Mouse (Mus musculus): ENCODE data around the gene Brinp2. TPM values are rescaled to one million over a fixed set of nuclear protein-coding genes. Genes with fewer than 3 reads are reported as not detected.

The Brinp2 gene
- polyA plus RNA-seq, 1 experiment from 2014 or later = 0.44 TPM

DNA sequence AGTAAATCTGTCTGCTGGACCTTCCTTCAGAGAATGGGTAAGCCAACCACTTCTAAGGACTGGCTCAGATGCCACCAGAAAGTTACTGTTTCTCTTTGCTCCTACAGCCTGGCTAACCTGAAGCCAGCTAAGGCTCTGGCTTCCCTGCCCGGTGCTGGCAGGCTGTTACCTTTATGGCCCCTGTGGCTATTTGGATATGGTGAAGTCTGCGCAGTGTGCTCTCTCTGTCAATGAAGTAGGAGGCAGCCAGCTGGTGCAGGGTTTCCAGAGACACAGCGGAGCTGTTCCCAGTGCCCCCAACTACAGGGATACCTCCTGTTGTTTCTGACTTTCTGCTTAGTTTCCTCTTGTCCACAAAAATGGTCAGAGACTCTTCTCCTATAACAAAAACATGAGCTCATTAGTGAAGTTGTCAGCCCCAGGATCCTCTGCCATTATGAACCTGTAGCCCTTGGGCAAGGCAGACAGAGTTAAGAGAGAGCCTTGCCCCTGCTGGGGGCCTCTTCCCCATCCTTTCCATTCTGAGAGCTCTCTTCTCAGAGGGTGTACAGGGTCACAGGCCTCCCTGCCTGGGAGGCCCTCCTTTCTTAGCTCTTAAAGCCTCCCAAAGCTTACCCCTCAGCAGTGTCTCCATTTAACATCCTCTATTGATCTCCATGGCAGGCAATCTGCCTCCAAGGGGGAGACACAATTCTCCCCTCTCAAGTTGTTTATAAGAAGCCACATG, 89.7 kb downstream of the Brinp2 start:
- Histone ChIP-seq H3K4me3 (no peak overlapping the region), H3K27ac (no peak overlapping the region), H3K27me3 (ENCODE audit: insufficient read depth, poor library complexity, severe bottlenecking) (no peaks in the 10 kb centered on the region), H3K36me3 (no peaks in the 10 kb centered on the region), H3K9me3 (no peaks in the 10 kb centered on the region), H3K4me1 (0 out of 2 replicates have a peak, but pooled peaks cover 5% of the 10 kb centered on the region)
- 80% methylated on average over 3 of the region's 3 CpGs for WGBS
- DNase-seq (ENCODE audit: low spot score) = no peak

DNA sequence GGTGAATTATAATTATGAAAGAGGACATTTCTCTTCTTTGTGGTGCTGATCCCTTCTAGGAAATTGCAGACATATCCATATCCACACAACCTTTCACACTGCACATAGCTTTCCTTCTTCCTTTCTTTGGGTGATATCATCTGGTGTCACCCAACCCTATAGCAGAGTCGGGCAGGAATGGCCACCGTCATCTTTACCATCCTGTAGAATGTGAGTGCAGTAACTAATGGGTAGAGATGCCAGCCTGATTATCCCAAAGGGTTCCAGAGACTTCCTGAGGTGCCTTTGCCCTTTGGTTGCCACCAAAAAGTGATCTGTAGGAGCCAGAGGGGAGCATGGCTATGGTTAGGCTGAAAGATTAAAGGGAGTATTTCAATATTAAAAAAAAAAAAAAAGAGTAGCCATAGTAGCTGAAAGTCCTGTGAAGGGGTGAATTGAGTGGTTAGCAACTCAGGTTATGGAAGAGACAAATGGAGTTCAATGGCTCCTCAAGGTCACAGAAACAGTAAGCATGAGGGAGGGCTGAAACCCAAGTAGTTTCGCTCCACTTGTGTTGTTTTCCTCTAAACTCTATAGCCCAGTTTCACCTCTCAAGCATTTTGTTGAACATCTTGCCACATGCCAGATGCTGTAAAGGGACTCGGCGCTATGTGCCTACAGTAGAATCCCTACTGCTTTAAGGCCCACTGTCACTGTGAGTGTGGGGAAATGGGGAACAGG, 96.5 kb downstream of the Brinp2 start:
- no peaks in the 10 kb centered on the region for H3K4me1 ChIP-seq
- WGBS = 91% methylated on average over 5 of the region's 5 CpGs
- no peaks in the 10 kb centered on the region for H3K36me3 ChIP-seq
- no peak overlapping the region for H3K4me3 ChIP-seq
- H3K9me3 ChIP-seq = no peaks in the 10 kb centered on the region
- no peak overlapping the region for H3K27ac ChIP-seq
- H3K27me3 ChIP-seq (ENCODE audit: insufficient read depth, poor library complexity, severe bottlenecking) = no peaks in the 10 kb centered on the region
- no peak for DNase-seq (ENCODE audit: low spot score)

DNA sequence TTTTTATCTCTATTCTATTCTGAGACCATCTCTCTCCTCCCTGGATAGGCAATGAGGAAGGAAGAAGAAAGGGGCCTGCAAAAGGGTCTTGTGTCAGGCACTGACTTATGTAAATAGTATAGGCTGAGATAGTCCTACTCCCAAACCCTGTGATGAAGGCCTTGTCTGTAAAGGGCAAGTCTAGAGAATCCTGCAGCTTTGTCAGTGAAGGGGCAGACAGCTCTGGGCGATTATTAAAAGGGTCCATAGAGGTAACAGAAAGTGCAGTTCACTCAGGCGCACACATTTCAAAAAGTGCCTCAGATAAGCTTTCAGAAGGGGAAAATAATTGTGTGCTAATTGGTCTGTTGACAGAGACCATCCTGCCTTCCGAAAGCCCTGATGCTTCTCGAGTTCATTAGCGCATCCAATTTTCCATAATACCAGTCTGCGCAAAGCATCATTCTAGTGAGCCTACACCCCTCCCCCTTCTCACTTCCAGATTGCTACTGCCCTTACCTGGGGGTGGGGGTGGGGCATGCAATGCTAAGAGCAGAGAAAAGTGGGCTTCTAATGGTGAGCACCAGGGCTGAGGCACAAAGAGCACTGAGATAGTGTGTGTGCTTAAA, 97.3 kb downstream of the Brinp2 start:
- 61% methylated on average over 6 of the region's 6 CpGs for WGBS
- Histone ChIP-seq H3K27ac (no peak overlapping the region), H3K4me1 (no peaks in the 10 kb centered on the region), H3K9me3 (no peaks in the 10 kb centered on the region), H3K36me3 (no peaks in the 10 kb centered on the region), H3K4me3 (no peak overlapping the region), H3K27me3 (ENCODE audit: insufficient read depth, poor library complexity, severe bottlenecking) (no peaks in the 10 kb centered on the region)
- DNase-seq (ENCODE audit: low spot score) = no peak

DNA sequence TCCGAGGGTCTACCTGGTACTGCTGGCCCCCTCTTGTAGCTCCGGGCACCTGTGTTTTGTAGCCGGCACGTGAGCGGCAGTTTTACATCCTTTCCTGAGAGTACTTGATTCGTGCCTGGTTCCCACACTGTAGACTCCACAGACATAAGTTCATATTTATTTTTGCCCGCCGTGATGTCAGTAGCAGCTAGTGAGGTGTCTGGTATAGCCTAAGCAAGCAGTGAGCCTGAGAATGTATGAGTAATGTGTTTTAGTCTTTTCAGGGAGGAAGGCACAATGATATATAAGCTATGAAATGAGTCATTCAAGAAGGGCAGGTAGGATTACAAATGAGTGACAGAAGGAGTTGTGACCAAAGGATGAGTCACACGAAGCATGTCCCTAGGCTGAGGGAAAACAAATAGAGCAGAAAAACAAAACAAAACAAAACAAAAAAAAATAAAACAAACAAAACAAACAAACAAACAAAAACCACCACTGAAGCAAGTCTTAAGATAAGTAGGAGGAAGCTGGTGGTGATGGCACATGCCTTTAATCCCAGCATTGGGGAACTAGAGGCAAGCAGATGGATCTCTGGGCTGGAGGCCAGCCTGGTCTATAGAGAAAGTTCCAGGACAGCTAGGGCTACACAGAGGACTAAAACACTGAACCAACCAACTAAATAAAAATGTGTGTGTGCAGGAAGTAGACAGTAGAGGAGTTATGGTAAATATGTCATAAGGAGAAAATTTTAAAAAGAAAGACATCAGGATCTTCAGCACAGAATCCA, 100.0 kb downstream of the Brinp2 start:
- no peak for DNase-seq (ENCODE audit: low spot score)
- WGBS = 87% methylated on average over 9 of the region's 9 CpGs
- no peaks in the 10 kb centered on the region for H3K36me3 ChIP-seq
- no peaks in the 10 kb centered on the region for H3K9me3 ChIP-seq
- H3K27me3 ChIP-seq (ENCODE audit: insufficient read depth, poor library complexity, severe bottlenecking) = no peaks in the 10 kb centered on the region
- H3K27ac ChIP-seq = no peak overlapping the region
- H3K4me1 ChIP-seq = peaks cover 2% of the 10 kb centered on the region
- no peak overlapping the region for H3K4me3 ChIP-seq

DNA sequence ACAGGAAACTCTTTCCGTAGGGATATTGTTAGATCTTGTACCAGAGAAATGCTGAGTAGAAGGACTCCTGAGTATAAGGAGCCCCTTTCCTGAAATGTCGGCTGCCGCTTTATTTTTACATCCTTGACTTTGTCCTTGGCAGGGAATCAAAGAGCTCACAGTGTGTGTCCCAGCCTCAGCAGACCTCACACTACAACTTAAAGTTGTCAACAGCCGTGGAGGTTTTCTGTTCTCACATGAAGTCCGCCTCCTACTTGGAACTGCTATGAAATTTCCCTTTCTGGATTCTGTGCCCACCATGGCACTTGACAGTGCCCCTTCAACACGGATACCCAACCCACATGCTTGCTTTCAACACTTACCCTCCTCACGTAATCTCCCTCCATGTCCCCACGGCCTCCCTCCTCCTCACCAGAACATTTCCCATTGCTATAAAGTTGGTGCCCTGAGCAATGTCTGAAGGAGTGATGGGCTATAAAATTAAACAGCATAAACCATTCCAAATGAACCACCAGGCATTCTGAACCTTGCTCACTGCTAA, 103.4 kb downstream of the Brinp2 start:
- no peak for DNase-seq (ENCODE audit: low spot score)
- WGBS = 63% methylated on average over 8 of the region's 8 CpGs
- Histone ChIP-seq H3K4me3 (no peak overlapping the region), H3K36me3 (no peaks in the 10 kb centered on the region), H3K27me3 (ENCODE audit: insufficient read depth, poor library complexity, severe bottlenecking) (no peaks in the 10 kb centered on the region), H3K4me1 (peaks cover 4% of the 10 kb centered on the region), H3K9me3 (no peaks in the 10 kb centered on the region), H3K27ac (no peak overlapping the region)

DNA sequence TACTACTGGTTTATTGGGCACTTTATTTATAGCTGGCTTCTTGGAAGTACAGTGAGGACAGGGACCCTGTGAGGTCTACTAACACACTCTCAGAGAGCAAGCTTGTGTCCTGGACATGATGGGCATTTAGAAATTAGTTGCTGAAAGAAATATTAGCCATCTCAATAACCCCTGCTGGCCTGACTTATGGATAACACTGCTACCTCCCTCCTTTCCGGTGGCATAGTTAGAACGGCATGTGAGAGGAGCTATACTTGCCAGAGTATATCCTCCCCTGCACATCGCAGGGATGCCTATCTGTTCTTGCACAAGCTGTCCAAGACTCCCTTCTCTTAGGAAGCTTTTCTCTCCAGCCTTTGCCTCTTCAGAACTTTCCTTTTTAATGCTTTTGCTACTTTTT, 107.9 kb downstream of the Brinp2 start:
- H3K36me3 ChIP-seq = no peaks in the 10 kb centered on the region
- H3K4me3 ChIP-seq = no peak overlapping the region
- no peak overlapping the region for H3K27ac ChIP-seq
- peaks cover 4% of the 10 kb centered on the region for H3K4me1 ChIP-seq
- H3K27me3 ChIP-seq (ENCODE audit: insufficient read depth, poor library complexity, severe bottlenecking) = no peaks in the 10 kb centered on the region
- H3K9me3 ChIP-seq = no peaks in the 10 kb centered on the region
- no peak for DNase-seq (ENCODE audit: low spot score)
- 65% methylated on average over 3 of the region's 3 CpGs for WGBS

DNA sequence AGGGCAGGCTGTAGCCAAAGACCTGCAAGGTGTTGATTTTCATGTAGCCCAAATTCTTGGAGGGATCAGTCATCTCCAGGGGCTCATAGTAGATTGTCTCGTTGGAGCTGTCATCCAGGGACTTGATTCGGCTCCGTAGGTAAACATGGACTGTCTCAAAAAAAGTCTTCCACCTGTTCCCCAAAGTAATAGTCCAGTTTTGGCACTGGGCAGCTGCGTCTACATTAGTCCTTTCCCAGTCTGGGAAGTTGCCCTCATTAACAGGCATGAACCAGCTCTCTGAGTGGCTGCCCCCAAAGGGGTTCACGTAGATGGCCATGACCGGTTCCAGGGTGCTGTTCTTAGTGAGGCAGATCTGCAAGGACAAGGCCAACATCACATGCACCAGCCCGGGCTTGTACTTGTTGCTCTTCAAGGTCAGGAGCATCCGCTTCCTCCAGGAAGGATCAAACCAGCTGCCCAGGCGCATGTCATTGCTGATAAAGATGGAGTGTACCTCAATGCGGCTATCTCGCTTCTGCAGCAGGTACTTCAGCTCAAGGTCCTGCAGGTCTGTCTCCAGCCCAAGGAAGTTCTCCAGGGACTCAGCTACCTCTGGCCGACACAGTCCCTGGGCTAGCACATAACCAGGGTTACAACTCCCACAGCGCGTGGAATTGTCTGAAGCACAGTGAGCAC, 109.5 kb downstream of the Brinp2 start:
- H3K27ac ChIP-seq = no peak overlapping the region
- no peaks in the 10 kb centered on the region for H3K36me3 ChIP-seq
- no peaks in the 10 kb centered on the region for H3K9me3 ChIP-seq
- no peak for DNase-seq (ENCODE audit: low spot score)
- no peaks in the 10 kb centered on the region for H3K27me3 ChIP-seq (ENCODE audit: insufficient read depth, poor library complexity, severe bottlenecking)
- WGBS = 86% methylated on average over 14 of the region's 14 CpGs
- peaks cover 4% of the 10 kb centered on the region for H3K4me1 ChIP-seq
- no peak overlapping the region for H3K4me3 ChIP-seq

DNA sequence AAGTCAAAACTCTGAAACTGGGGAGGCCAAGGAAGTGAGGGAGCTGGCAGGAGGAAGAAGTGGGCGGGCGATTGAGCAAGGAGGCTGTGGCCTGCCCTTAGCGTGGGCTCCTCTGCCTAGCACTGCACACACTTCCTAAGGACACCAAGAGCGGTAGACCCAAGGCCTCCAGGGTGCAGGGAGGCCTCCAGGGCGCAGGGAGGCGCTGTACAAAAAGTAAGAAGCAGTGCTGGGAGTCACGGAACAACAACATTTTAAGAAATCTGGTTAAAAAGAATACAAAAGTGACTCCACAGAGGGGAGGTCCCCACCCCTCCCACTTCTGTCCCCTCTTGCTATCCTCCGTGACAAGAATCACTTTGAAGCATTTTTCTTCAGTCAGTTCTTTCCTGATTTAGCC, 110.6 kb downstream of the Brinp2 start:
- Histone ChIP-seq H3K27ac (no peak overlapping the region), H3K36me3 (no peaks in the 10 kb centered on the region), H3K9me3 (no peaks in the 10 kb centered on the region), H3K4me3 (no peak overlapping the region), H3K27me3 (ENCODE audit: insufficient read depth, poor library complexity, severe bottlenecking) (no peaks in the 10 kb centered on the region), H3K4me1 (no peaks in the 10 kb centered on the region)
- 79% methylated on average over 8 of the region's 8 CpGs for WGBS
- no peak for DNase-seq (ENCODE audit: low spot score)

DNA sequence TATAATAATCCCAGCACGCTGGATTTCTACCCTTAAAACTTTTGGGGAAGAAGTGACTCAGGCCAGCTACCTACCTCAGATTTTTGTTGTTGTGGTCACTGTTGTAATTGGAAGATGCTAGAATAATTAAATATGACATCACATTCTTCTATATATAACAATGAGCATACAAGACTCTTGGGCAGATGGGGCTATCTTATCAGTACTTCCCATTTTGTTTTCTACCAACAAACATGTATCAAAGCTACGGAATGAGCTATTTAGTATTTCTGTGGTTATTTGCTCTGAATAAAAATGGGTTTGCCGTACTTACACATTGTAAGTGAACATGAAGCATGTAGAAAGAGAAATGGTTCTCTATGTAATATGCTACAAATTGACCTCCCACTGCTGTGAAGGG, 112.1 kb downstream of the Brinp2 start:
- H3K4me1 ChIP-seq = no peaks in the 10 kb centered on the region
- no peak overlapping the region for H3K4me3 ChIP-seq
- H3K9me3 ChIP-seq = no peaks in the 10 kb centered on the region
- H3K27me3 ChIP-seq (ENCODE audit: insufficient read depth, poor library complexity, severe bottlenecking) = no peaks in the 10 kb centered on the region
- H3K36me3 ChIP-seq = no peaks in the 10 kb centered on the region
- no peak for DNase-seq (ENCODE audit: low spot score)
- H3K27ac ChIP-seq = no peak overlapping the region
- WGBS = 88% methylated on average over 3 of the region's 3 CpGs

DNA sequence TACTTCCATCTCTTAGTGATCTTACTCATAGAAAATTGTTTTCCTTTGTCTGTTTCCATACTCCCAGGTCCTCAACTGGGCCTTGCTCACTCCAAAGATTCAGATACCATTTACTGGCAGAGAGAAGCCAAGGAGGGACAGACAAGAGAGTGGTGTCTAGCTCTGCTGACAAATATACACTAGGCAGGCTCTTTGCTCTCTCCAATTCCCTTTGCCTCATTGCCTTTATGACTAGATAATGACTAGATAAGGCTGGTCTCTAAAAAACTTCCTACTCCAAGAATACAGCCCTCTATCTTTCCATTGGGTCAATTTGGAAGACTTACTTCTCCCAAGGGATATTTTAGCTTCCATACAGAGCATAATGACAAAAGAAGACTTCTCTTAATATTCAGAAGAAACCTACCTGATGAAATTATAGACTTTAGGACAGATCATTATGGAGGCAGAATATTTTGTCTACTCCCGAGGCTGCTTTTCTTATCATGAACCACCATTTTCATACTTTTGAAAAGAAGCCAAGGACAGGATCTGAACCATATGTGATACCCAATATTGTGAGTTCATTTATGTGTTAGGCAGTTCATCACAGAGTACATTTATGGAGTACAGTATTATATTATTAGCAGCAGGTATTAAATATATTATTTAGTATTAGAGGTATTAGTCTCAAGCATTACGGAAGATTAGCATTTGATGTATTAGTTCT, 114.1 kb downstream of the Brinp2 start:
- Histone ChIP-seq H3K4me1 (no peaks in the 10 kb centered on the region), H3K4me3 (no peak overlapping the region), H3K36me3 (no peaks in the 10 kb centered on the region), H3K27ac (no peak overlapping the region), H3K9me3 (no peaks in the 10 kb centered on the region), H3K27me3 (ENCODE audit: insufficient read depth, poor library complexity, severe bottlenecking) (no peaks in the 10 kb centered on the region)
- 82% methylated on average over 2 of the region's 2 CpGs for WGBS
- no peak for DNase-seq (ENCODE audit: low spot score)

DNA sequence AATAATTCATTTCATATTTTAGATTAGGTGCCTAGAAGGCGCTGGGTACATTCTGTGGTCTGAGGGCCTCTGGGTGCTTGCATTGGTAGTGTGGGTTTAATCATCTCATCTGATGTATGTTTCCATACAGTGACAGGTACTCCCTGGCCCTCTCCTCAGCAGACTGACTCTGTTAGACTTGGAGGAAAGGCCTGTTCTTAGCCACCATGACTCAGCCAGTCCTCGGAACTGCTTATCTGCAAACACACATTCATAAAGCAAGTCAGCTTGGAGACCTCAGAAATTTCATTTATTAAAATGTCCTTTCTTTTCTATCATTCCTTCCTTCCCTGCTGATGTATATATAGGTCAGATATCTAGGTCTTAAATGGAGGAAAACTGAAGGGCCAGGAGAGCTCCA, 116.3 kb downstream of the Brinp2 start:
- no peaks in the 10 kb centered on the region for H3K27me3 ChIP-seq (ENCODE audit: insufficient read depth, poor library complexity, severe bottlenecking)
- no peak overlapping the region for H3K4me3 ChIP-seq
- no peaks in the 10 kb centered on the region for H3K36me3 ChIP-seq
- WGBS = 81% methylated on average over 2 of the region's 2 CpGs
- no peaks in the 10 kb centered on the region for H3K4me1 ChIP-seq
- no peak overlapping the region for H3K27ac ChIP-seq
- DNase-seq (ENCODE audit: low spot score) = no peak
- H3K9me3 ChIP-seq = no peaks in the 10 kb centered on the region

DNA sequence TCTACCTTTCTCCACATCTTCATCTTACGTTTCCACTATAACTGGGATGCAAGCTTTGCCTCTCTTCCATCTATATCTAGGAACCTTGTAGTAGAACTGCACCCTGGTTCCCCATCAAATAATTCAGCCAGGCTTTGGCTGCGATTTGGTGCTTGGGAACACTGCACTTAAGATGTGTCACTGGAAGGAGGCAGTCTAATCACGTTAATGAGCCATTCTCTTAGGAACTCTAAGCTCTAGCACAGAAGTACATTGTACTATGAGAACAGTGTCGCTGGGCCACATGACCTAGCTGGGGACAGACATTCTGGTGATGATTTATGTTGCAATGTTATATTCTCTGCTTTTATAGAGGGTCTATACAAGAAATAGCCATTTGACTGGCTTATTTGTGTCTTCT, 117.4 kb downstream of the Brinp2 start:
- Histone ChIP-seq H3K27me3 (ENCODE audit: insufficient read depth, poor library complexity, severe bottlenecking) (no peaks in the 10 kb centered on the region), H3K9me3 (no peaks in the 10 kb centered on the region), H3K36me3 (no peaks in the 10 kb centered on the region), H3K4me3 (no peak overlapping the region), H3K4me1 (no peaks in the 10 kb centered on the region), H3K27ac (no peak overlapping the region)
- DNase-seq (ENCODE audit: low spot score) = no peak
- 55% methylated on average over 4 of the region's 4 CpGs for WGBS
